Mouse (Mus musculus) liver, postnatal 0 days (tissue): ENCODE measurements around the gene Pde4b. TPM values are rescaled to one million over a fixed set of nuclear protein-coding genes. Genes with fewer than 3 reads are reported as not detected.

Experiments used
- ATAC-seq: fragments of 200-750 bp; cut with Nextera tagmentation; 2 replicates; pipeline ENCODE4 v1.8.0; 2017; ENCODE audit warnings: mild to moderate bottlenecking, moderate library complexity
- DNase-seq: peaks from one replicate; pipeline ENCODE4 v3.0.0-alpha.2; 2016
- H3K27ac ChIP-seq: fragments of 300-500 bp; sonication (generic); 2 replicates; pipeline ENCODE4 v1.5.1; 2014; ENCODE audit warnings: antibody characterized with exemption, moderate library complexity, mild to moderate bottlenecking, low read depth
- H3K27me3 ChIP-seq: fragments of 300-500 bp; sonication (generic); 2 replicates; pipeline ENCODE4 v1.6.1; 2014; ENCODE audit warnings: low read length, control low read depth, mixed read lengths; ENCODE audit not compliant: insufficient read depth
- H3K36me3 ChIP-seq: fragments of 300-500 bp; sonication (generic); replicated peaks from 2 replicates; pipeline ENCODE4 v1.6.1; 2014; ENCODE audit warnings: mild to moderate bottlenecking, control low read depth, low read length, moderate library complexity, mixed read lengths; ENCODE audit not compliant: insufficient read depth
- H3K4me1 ChIP-seq: fragments of 300-500 bp; sonication (generic); 2 replicates; pipeline ENCODE4 v1.6.1; 2014; ENCODE audit warnings: antibody characterized with exemption, mild to moderate bottlenecking, control low read depth; ENCODE audit not compliant: insufficient read depth
- H3K4me2 ChIP-seq: fragments of 300-500 bp; sonication (generic); 2 replicates; pipeline ENCODE4 v1.6.1; 2014; ENCODE audit warnings: low read depth, mild to moderate bottlenecking, low read length, moderate library complexity, mixed read lengths
- H3K4me3 ChIP-seq: fragments of 300-500 bp; sonication (generic); 2 replicates; pipeline ENCODE4 v1.5.1; 2014; ENCODE audit warnings: low read depth, low read length
- H3K9ac ChIP-seq: fragments of 300-500 bp; sonication (generic); replicated peaks from 2 replicates; pipeline ENCODE4 v1.6.1; 2014; ENCODE audit warnings: mild to moderate bottlenecking, moderate library complexity
- H3K9me3 ChIP-seq: fragments of 300-500 bp; sonication (generic); 2 replicates; pipeline ENCODE4 v1.6.1; 2016; ENCODE audit warnings: mild to moderate bottlenecking, control low read depth, low read length, mixed read lengths
- CTCF ChIP-seq: sonication (generic); IDR thresholded peaks from 2 replicates; pipeline ENCODE4 v1.5.1; 2016; ENCODE audit warnings: antibody characterized with exemption, low read depth
- EP300 ChIP-seq: IDR thresholded peaks from 2 replicates; pipeline ENCODE4 v1.6.1; 2016; ENCODE audit warnings: antibody characterized with exemption, low read depth, mild to moderate bottlenecking
- WGBS: fragments of 180-500 bp; shearing (Covaris S2); extraction: QIAGEN DNeasy Blood & Tissue Kit; methylation state at CpG from one replicate; pipeline ENCODE4 v1.1.7; 2014; ENCODE audit not compliant: insufficient replicate concordance; 5-methylcytosine and 5-hydroxymethylcytosine counted together
- polyA plus RNA-seq: library from polyadenylated mRNA; unstranded; fragments of >200 nt; fragmentation: Nextera tagmentation; extraction: Ambion mirVana; gene quantifications from 2 replicates; pipeline ENCODE4 v1.2.1, GENCODE M21; 2015

Gene Pde4b
- polyA plus RNA-seq, 1 experiment from 2014 or later = 3.7 TPM

DNA sequence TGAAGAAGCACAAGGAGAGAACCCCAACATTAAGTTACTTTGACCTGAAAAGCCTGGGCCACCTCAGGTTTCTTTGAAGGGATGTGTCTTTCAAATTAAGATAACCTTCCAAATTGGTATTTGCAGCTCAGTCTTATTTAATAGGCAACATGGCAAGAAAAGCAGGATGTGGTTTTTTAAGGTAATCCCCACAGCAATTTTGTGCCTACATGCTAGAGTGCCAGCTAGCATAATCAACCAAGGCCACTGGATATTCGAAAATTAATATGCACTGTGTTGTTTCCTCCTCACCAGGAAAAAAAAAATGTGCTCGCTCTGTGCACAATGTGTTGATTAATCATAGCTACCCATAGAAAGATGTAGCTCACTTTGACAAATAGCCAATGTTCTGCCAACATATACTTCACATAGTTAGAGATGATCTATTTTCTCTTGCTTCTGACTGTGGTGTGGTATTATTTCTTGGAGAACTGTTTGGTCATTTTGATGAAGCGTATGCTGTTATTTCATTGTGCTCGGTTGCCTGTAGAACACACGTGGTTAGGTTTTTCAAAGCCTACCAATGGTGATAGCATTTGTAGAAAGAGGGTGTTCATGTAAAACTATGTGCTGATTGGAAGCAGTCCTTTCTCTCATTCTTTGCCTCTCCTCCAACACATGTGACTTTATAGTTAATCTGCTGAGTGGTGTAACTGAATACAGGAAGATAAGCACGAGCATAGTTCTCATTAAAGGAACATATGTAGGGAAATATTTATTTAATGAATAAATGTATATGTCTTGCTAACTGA lies 169.0 kb downstream of the Pde4b start:
- Histone ChIP-seq H3K36me3 (no peaks in the 10 kb centered on the region), H3K4me3 (no peak overlapping the region), H3K4me2 (no peak overlapping the region), H3K9me3 (no peaks in the 10 kb centered on the region), H3K27me3 (no peaks in the 10 kb centered on the region), H3K4me1 (no peaks in the 10 kb centered on the region), H3K27ac (no peak overlapping the region), H3K9ac (no peak overlapping the region)
- DNase-seq (no peak), ATAC-seq (no peak)
- WGBS = 74% methylated on average over 6 of the region's 6 CpGs
- no peak for TF ChIP-seq CTCF
- TF ChIP-seq EP300 = no peak

GRCm38 (mm10) chr4:102260216-102260615 lies 172.9 kb downstream of the Pde4b start:
- no peaks in the 10 kb centered on the region for H3K36me3 ChIP-seq
- ATAC-seq (no peak), DNase-seq (no peak)
- H3K27me3 ChIP-seq = no peaks in the 10 kb centered on the region
- TF ChIP-seq CTCF (no peak), EP300 (no peak)
- no peak overlapping the region for H3K9ac ChIP-seq
- H3K9me3 ChIP-seq = no peaks in the 10 kb centered on the region
- H3K4me3 ChIP-seq = no peak overlapping the region
- no peak overlapping the region for H3K4me2 ChIP-seq
- no peak overlapping the region for H3K27ac ChIP-seq
- no peaks in the 10 kb centered on the region for H3K4me1 ChIP-seq

DNA sequence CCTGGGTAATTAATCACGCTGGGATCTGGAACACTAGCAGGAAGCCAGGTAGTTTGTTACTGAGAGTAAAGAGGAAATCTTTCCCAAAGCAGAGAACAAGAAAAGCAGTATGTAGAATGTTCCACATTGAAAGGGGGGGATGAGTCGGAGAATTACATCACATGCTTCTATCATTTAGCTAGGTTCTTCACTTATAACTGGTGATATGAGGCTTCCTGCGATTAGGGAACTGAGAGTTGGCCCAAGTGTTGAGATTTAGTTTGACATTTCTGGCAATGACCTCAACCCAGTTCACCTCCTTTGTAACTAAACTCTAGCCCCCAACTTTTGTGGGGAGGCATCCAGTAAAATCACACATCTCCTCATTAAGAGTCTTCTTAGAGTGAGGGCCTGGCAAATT lies 185.0 kb downstream of the Pde4b start:
- no peaks in the 10 kb centered on the region for H3K27me3 ChIP-seq
- 67% methylated on average over 3 of the region's 3 CpGs for WGBS
- no peak for ATAC-seq
- H3K4me1 ChIP-seq = no peaks in the 10 kb centered on the region
- H3K4me3 ChIP-seq = no peak overlapping the region
- H3K9ac ChIP-seq = no peak overlapping the region
- no peaks in the 10 kb centered on the region for H3K9me3 ChIP-seq
- no peak for DNase-seq
- TF ChIP-seq EP300 (no peak), CTCF (no peak)
- no peak overlapping the region for H3K27ac ChIP-seq
- H3K4me2 ChIP-seq = no peak overlapping the region
- H3K36me3 ChIP-seq = no peaks in the 10 kb centered on the region

GRCm38 (mm10) chr4:102272749-102273148 lies 185.4 kb downstream of the Pde4b start:
- Histone ChIP-seq H3K4me3 (no peak overlapping the region), H3K9ac (no peak overlapping the region), H3K27me3 (no peaks in the 10 kb centered on the region), H3K36me3 (no peaks in the 10 kb centered on the region), H3K27ac (no peak overlapping the region), H3K9me3 (no peaks in the 10 kb centered on the region), H3K4me1 (no peaks in the 10 kb centered on the region), H3K4me2 (no peak overlapping the region)
- DNase-seq = no peak
- 54% methylated on average over 4 of the region's 4 CpGs for WGBS
- ATAC-seq = no peak
- no peak for TF ChIP-seq CTCF
- no peak for TF ChIP-seq EP300

DNA sequence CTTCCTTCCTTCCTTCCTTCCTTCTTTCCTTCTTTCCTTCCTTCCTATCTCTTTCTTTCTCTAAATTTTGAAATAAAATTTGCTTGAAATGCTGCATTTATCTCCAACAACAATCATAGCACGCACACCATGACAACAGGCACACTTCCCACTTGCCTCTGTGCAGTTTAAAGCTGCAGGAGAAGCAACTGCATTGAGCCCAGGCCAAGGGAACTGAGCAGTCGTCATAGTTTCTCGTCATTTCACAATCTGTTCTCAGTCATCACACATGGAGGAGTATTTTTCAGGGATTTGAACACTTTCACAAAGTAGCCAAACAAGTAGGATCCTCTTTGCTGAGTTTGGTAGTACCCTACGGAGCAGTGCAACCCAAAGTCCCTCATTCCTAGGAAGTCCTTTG lies 188.4 kb downstream of the Pde4b start:
- H3K9ac ChIP-seq = no peak overlapping the region
- no peak overlapping the region for H3K4me3 ChIP-seq
- H3K4me2 ChIP-seq = no peak overlapping the region
- no peaks in the 10 kb centered on the region for H3K9me3 ChIP-seq
- no peak overlapping the region for H3K27ac ChIP-seq
- 69% methylated on average over 4 of the region's 4 CpGs for WGBS
- no peak for ATAC-seq
- no peaks in the 10 kb centered on the region for H3K4me1 ChIP-seq
- no peaks in the 10 kb centered on the region for H3K27me3 ChIP-seq
- DNase-seq = no peak
- no peaks in the 10 kb centered on the region for H3K36me3 ChIP-seq
- TF ChIP-seq EP300 = no peak
- TF ChIP-seq CTCF = no peak

GRCm38 (mm10) chr4:102278958-102279357 lies 191.6 kb downstream of the Pde4b start:
- H3K27me3 ChIP-seq = no peaks in the 10 kb centered on the region
- no peaks in the 10 kb centered on the region for H3K4me1 ChIP-seq
- DNase-seq = no peak
- no peak overlapping the region for H3K9ac ChIP-seq
- H3K4me2 ChIP-seq = no peak overlapping the region
- no peak overlapping the region for H3K27ac ChIP-seq
- H3K4me3 ChIP-seq = no peak overlapping the region
- TF ChIP-seq EP300 (no peak), CTCF (no peak)
- no peaks in the 10 kb centered on the region for H3K36me3 ChIP-seq
- no peak for ATAC-seq
- no peaks in the 10 kb centered on the region for H3K9me3 ChIP-seq
- 61% methylated on average over 2 of the region's 2 CpGs for WGBS

- H3K27ac ChIP-seq = no peak overlapping the region
- no peak overlapping the region for H3K9ac ChIP-seq
- no peaks in the 10 kb centered on the region for H3K9me3 ChIP-seq
- ATAC-seq (no peak), DNase-seq (no peak)
- H3K27me3 ChIP-seq = no peaks in the 10 kb centered on the region
- TF ChIP-seq CTCF = no peak
- TF ChIP-seq EP300 = no peak
- 74% methylated on average over 6 of the region's 6 CpGs for WGBS
- H3K4me3 ChIP-seq = no peak overlapping the region
- H3K4me1 ChIP-seq = no peaks in the 10 kb centered on the region
- H3K4me2 ChIP-seq = no peak overlapping the region
- H3K36me3 ChIP-seq = no peaks in the 10 kb centered on the region
Observed at GRCm38 (mm10) chr4:102287172-102287571, 199.8 kb downstream of the Pde4b start.
